Mouse (Mus musculus): Measurements from ENCODE around the gene Pfdn5.

Gene Pfdn5

GRCm38 (mm10) chr15:102326022-102326576, at the start of gene Pfdn5:
Gene Pfdn5, plus strand, starts transcription at chr15:102326116.
- DNase-seq (ENCODE audit: low spot score): peak; percentile 88

DNA sequence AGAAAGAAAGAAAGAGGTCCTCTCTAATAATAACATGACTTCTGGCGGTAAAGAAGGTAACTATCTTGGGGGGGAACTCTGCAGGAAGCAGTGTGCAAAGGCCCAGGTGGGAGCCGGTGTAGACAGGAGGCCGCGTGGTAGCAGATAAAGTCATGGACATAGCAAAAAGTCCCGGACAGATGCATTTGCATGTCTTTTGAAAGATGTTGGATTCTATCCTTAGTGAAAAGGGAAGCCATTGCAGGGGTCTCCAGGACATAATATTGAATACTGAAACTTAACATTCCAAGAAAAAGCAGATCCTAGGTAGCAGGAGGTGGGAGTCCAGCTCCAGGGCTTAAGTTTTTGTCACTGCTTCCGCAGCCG, 47.2 kb upstream of the Pfdn5 start:
- no peak for DNase-seq (ENCODE audit: low spot score)

- DNase-seq (ENCODE audit: low spot score): peak; percentile 91
Observed at GRCm38 (mm10) chr15:102279092-102279782, 46.7 kb upstream of the Pfdn5 start, which contains the start of gene Mfsd5. Gene Mfsd5, plus strand, starts transcription at chr15:102279454.

DNA sequence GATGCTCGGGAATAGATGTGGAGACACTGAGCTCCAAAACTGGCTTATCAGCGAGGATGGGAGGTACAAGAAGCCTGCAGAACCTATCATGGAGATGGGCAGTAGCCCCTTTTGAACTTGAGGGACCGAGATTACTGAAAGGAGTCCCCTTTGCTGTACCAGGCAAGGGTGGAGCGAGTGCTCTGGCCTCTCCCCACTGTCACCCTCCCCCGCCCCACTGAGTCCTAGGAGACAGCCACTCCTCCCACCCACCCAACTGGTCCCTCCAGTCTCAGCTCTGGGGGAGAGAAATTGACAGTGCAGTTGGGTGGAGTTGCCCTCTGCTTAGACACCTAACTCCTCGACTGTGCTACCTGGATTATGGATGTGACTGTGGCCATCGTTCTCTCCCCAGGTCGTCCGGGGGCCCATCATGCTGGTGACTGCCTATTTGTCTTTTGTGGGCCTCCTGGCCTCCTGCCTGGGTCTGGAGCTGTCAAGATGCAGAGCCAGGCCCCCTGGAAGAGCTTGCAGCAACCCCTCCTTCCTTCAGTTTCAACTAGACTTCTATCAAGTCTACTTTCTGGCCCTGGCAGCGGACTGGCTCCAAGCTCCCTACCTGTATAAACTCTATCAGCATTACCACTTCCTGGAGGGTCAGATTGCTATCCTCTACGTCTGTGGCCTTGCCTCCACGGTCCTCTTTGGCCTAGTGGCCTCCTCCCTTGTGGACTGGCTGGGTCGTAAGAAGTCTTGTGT, 46.0 kb upstream of the Pfdn5 start:
- peak; percentile 29 for DNase-seq (ENCODE audit: low spot score)

DNA sequence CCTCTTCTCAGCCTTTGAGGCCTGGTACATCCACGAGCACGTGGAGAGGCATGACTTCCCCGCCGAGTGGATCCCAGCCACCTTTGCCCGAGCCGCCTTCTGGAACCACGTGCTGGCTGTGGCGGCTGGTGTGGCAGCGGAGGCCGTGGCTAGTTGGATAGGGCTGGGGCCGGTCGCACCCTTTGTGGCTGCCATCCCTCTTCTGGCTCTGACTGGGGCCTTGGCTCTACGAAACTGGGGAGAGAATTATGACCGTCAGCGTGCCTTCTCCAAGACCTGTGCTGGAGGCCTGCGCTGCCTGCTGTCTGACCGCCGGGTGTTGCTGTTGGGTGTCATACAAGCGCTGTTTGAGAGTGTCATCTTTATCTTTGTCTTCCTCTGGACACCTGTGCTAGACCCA, 45.3 kb upstream of the Pfdn5 start:
- DNase-seq (ENCODE audit: low spot score): no peak

DNA sequence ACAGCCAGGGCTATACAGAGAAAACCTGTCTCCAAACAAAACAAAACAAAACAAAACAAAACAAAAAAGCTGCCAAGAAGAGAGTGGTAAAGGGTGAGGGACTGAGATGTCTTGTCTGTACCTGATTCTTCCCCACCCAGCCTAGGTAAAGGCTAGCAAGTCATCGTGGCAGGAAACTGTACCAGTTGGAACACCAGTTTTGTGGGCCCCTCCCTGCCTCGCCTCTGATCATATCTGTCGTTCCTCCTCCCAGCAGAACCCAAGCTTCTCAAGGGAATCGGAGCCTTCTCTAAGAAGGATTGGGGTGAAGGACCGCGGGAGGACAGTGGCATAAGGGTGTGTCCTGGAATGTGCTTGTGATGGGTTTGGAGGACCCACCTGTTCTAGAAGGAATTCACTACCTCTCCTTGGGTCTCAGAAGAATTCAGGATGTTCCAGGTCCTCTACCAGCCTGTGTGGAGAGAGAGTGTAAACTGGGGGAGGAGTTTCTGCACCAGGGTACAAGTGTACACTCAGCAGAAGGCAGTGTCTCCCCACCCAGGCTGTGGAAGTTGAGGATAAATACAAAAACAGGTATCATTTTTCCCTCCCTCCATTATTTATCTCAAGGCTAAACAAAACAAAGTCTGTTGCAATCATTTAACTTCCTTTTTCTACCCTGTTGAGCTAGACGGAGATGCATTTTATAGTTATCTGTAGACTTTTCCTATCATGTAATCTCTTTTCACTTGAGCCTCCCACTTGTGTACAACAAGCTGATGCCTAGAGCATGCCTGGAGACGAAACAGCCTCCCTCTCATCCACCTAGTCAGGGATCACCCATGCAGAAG, 43.2 kb upstream of the Pfdn5 start:
- no peak for DNase-seq (ENCODE audit: low spot score)

- no peak for DNase-seq (ENCODE audit: low spot score)
Observed at GRCm38 (mm10) chr15:102283648-102284047, 42.3 kb upstream of the Pfdn5 start.

DNA sequence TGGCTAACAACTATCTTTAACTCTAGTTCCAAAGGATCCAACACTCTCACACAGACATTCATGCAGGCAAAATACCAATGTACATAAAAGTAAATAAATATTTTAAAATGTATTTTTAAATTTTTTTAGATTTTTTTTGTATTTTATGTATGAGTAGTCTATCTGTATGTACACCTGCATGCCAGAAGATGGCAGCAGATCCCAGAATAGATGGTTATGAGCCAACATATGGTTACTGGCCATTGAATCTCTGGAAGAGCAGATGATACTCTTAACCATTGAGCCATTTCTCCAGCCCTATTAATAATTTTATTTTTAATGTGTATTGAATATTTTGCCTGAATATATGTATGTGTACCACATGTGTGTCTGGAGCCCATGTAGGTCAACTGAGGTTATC, 38.5 kb upstream of the Pfdn5 start:
- no peak for DNase-seq (ENCODE audit: low spot score)

GRCm38 (mm10) chr15:102295633-102296367, 30.1 kb upstream of the Pfdn5 start, which contains the start of gene Espl1:
Gene Espl1, plus strand, starts transcription at chr15:102296266.
- DNase-seq (ENCODE audit: low spot score): peak; percentile 96

GRCm38 (mm10) chr15:102296368-102297006, 29.4 kb upstream of the Pfdn5 start:
- no peak for DNase-seq (ENCODE audit: low spot score)

DNA sequence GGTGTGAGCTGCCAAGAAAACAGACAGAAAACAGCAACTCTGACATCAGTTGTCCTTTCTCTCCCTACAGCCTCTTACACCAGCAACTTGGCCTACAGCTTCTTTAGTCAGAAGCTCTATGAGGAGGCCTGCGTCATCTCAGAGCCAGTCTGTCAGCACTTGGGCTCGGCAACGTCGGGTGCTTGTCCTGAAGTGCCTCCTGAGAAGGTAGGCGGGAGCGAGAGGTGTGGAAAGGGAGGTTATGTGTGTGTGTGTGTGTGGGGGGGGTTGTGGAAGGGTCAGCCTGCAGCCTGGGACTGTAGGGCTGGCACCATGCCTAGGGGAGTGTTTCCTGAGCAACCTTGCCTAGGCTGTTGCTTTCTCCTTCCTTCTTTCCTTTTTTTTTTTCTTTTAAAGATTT, 23.4 kb upstream of the Pfdn5 start:
- DNase-seq (ENCODE audit: low spot score): no peak

- DNase-seq (ENCODE audit: low spot score): no peak
Observed at GRCm38 (mm10) chr15:102308717-102309116, 17.2 kb upstream of the Pfdn5 start.

DNA sequence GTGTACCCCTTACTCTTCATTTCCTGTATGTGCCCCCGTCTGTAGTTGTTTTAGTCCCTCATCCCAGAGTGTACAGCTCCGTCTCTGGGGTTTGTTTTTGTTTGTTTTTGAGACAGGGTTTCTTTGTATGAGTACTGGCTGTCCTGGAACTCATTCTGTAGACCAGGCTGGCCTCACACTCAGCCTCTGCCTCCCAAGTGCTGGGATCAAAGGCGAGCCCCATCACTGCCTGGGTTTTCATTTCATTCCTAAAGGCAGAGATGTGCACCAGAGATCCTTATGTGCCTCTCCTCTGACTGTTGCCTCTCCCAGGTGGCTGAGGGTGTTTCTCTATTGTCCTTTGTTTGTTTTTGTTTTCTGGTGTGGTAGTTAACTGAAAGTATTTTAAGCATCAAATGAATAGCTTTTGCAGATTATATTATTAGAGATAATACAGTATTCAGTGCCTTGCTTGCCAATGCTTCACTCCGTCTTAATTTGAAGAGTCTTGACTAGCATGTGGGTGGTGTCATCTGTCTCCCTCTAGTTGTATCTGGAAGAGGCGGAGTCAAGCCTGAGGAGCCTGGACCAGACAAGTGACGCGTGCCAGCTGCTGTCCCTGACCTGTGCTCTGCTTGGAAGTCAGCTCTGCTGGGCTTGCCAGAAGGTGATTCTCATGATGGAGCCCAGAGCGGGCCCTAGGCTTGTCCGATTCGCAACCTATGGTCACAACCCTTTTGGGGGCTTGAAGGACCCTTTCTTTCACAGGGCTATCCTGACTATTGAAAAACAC, 15.7 kb upstream of the Pfdn5 start:
- DNase-seq (ENCODE audit: low spot score): no peak

- DNase-seq (ENCODE audit: low spot score): no peak
Observed at GRCm38 (mm10) chr15:102311489-102311888, 14.4 kb upstream of the Pfdn5 start.

GRCm38 (mm10) chr15:102315292-102315691, 10.6 kb upstream of the Pfdn5 start:
- DNase-seq (ENCODE audit: low spot score): no peak

DNA sequence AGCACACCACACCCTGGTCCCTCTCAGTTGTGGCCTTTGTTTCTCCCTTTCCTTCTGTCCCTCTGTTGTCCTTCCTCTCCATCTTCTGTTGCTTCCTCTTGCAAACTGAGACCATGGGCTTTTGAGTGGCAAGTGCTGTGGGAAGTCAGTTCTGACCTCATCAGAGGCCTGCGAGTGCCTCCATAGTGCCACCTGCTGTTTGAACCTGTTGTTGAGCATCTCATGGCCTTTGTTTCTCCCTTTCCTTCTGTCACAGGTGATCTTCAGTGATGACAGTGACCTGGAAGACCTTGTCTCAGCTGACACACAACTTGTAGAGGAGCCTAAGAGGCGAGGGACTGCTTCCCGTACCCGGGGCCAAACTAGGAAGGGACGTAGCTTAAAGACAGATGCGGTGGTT, 9.7 kb upstream of the Pfdn5 start:
- no peak for DNase-seq (ENCODE audit: low spot score)

DNA sequence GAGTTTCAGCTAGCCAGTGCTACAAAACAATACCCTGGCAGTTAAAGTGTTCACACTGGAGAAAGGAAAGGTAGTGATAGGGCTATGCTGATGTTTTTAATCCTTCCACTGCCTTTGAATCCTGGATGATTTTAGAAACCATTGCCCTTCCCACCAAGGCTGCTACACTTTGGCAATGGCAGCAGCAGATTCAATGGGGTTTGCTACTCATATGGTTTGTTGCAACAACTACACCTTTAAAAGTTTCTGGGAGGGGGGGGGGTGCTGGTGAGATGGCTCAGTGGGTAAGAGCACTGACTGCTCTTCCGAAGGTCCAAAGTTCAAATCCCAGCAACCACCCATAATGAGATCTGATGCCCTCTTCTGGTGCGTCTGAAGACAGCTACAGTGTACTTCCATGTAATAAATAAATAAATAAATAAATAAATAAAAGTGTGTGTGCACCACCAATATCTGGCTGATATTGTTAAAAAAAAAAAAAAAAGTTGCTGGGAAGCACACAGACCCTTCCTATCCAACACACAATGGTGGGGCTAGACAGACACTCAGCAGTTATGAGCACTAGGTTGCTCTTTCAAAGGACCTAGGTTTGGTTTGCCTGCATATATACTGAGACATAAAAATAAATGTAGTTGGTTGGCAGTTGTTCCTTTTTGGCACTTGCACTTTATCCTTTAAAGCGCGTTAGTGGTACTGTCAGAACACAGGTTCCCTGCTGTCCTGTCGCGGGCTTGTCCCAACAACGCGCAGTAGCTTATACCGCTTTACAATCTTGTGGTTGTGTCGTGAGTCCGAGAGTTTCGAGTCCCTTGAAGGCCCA, 1.1 kb upstream of the Pfdn5 start:
- no peak for DNase-seq (ENCODE audit: low spot score)

DNA sequence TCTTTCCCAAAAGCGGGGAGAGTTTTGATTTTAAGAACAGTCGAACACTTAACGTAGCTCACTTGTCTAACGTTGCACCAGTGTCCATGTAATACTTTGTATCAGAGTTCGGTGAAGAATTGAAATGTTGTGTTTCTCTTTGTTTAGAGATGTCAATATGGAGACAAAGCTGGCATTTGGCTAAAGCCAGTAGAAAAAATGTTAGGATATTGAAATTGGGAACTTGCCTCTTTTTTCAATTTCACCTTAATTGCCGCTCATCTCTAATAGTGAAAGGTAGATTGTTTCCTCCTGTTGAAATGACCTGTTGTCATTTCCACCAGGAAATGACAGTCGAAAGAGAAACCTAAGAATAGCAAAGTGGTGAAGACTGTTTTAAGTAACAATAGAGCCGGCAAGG, 976 bp downstream of the Pfdn5 start:
- DNase-seq (ENCODE audit: low spot score): no peak

- DNase-seq (ENCODE audit: low spot score): peak; percentile 84
Observed at GRCm38 (mm10) chr15:102331610-102332015, 5.7 kb downstream of the Pfdn5 start, which contains the start of gene Myg1. Gene Myg1, plus strand, starts transcription at chr15:102331709.
